Mouse (Mus musculus) limb, embryonic 14.5 days (tissue): ENCODE results near the gene Gpr180. TPM values are rescaled to one million over a fixed set of nuclear protein-coding genes. Genes with fewer than 3 reads are reported as not detected.

Experiments
- ATAC-seq: fragments of 200-750 bp; cut with Nextera tagmentation; 2 replicates; pipeline ENCODE4 v1.8.0; 2017; ENCODE audit warnings: low read depth, moderate number of reproducible peaks, moderate TSS enrichment; ENCODE audit not compliant: low FRiP score
- DNase-seq: peaks from one replicate; pipeline ENCODE4 v3.0.0-alpha.2; 2015; ENCODE audit warnings: low spot score
- H3K27ac ChIP-seq: fragments of 300-500 bp; sonication (generic); replicated peaks from 2 replicates; pipeline ENCODE4 v1.5.1; 2014; ENCODE audit warnings: low read depth, mild to moderate bottlenecking, low read length, moderate library complexity, mixed read lengths
- H3K27me3 ChIP-seq: fragments of 300-500 bp; sonication (generic); 2 replicates; pipeline ENCODE4 v1.6.1; 2014; ENCODE audit warnings: low read length, mixed read lengths; ENCODE audit not compliant: control insufficient read depth, insufficient read depth
- H3K36me3 ChIP-seq: fragments of 300-500 bp; sonication (generic); 2 replicates; pipeline ENCODE4 v1.6.1; 2014; ENCODE audit warnings: mild to moderate bottlenecking, low read length, moderate library complexity, mixed read lengths; ENCODE audit not compliant: control insufficient read depth, insufficient read depth
- H3K4me1 ChIP-seq: fragments of 300-500 bp; sonication (generic); 2 replicates; pipeline ENCODE4 v1.6.1; 2014; ENCODE audit warnings: antibody characterized with exemption, low read length, mixed read lengths; ENCODE audit not compliant: control insufficient read depth, insufficient read depth
- H3K4me2 ChIP-seq: fragments of 300-500 bp; sonication (generic); replicated peaks from 2 replicates; pipeline ENCODE4 v1.6.1; 2014; ENCODE audit warnings: low read depth, mild to moderate bottlenecking, low read length, moderate library complexity; ENCODE audit not compliant: severe bottlenecking
- H3K4me3 ChIP-seq: fragments of 300-500 bp; sonication (generic); replicated peaks from 2 replicates; pipeline ENCODE4 v1.5.1; 2014; ENCODE audit warnings: low read length
- H3K9ac ChIP-seq: fragments of 300-500 bp; sonication (generic); 2 replicates; pipeline ENCODE4 v1.6.1; 2014; ENCODE audit warnings: mild to moderate bottlenecking, low read depth, low read length, moderate library complexity; ENCODE audit not compliant: severe bottlenecking
- H3K9me3 ChIP-seq: fragments of 300-500 bp; sonication (generic); 2 replicates; pipeline ENCODE4 v1.6.1; 2016; ENCODE audit warnings: low read length; ENCODE audit not compliant: control insufficient read depth
- POLR2A ChIP-seq: fragments of 200-500 bp; IDR thresholded peaks from 2 replicates; pipeline ENCODE4 v1.8.0; 2012; ENCODE audit warnings: inconsistent platforms, mild to moderate bottlenecking, moderate library complexity, borderline replicate concordance; ENCODE audit not compliant: insufficient read depth, insufficient read length; ENCODE audit errors: extremely low read depth
- WGBS: fragments of 180-500 bp; shearing (Covaris S2); extraction: QIAGEN DNeasy Blood & Tissue Kit; methylation state at CpG from one replicate; pipeline ENCODE4 v1.1.7; 2014; 5-methylcytosine and 5-hydroxymethylcytosine counted together
- polyA plus RNA-seq, 2 experiments: library from polyadenylated mRNA; depleted of rRNA in 1 of 2; stranded (reverse) in 1 of 2; unstranded in 1 of 2; fragments of >200 nt; fragmentation: Nextera tagmentation in 1 of 2; extraction: Ambion mirVana in 1 of 2; gene quantifications; 2 replicates each; pipeline versions ENCODE4 v1.2.1 to v1.2.3; 2012 to 2014

The Gpr180 gene
- polyA plus RNA-seq, 2 experiments, result 60.8 to 84.5 TPM

- Histone ChIP-seq H3K27me3 (no peaks in the 10 kb centered on the region), H3K27ac (0 out of 2 replicates have a peak overlapping the region, but pooled peaks have one; percentile 41), H3K36me3 (no peaks in the 10 kb centered on the region), H3K4me1 (no peaks in the 10 kb centered on the region), H3K4me3 (peak overlapping the region; percentile 46), H3K9me3 (no peaks in the 10 kb centered on the region), H3K9ac (peak overlapping the region; percentile 60), H3K4me2 (peak overlapping the region; percentile 80)
- ATAC-seq, result peak; percentile 51; the same call in 1 of the 2 replicates
- no peak for TF ChIP-seq POLR2A
- peak; percentile 51 for DNase-seq
- 5% methylated on average over 10 of the region's 10 CpGs for WGBS
Measured at GRCm38 (mm10) chr14:118180711-118181177, 43.8 kb downstream of the Gpr180 start.

- 85% methylated on average over 9 of the region's 9 CpGs for WGBS
- Histone ChIP-seq H3K4me2 (no peak overlapping the region), H3K9me3 (no peaks in the 10 kb centered on the region), H3K9ac (no peak overlapping the region), H3K4me3 (no peak overlapping the region), H3K27ac (no peak overlapping the region), H3K27me3 (peaks cover 8% of the 10 kb centered on the region; the same call in 1 of the 2 replicates), H3K36me3 (no peaks in the 10 kb centered on the region), H3K4me1 (no peaks in the 10 kb centered on the region)
- no peak for ATAC-seq
- DNase-seq, result no peak
- no peak for TF ChIP-seq POLR2A
Measured at GRCm38 (mm10) chr14:118191442-118191841, 54.5 kb downstream of the Gpr180 start.

GRCm38 (mm10) chr14:118193001-118193628 lies 56.2 kb downstream of the Gpr180 start:
- no peak for DNase-seq

GRCm38 (mm10) chr14:118193663-118194062 lies 56.7 kb downstream of the Gpr180 start:
- no peaks in the 10 kb centered on the region for H3K9me3 ChIP-seq
- no peak for TF ChIP-seq POLR2A
- no peak overlapping the region for H3K4me2 ChIP-seq
- H3K36me3 ChIP-seq, result no peaks in the 10 kb centered on the region
- no peaks in the 10 kb centered on the region for H3K4me1 ChIP-seq
- H3K4me3 ChIP-seq, result no peak overlapping the region
- DNase-seq (no peak), ATAC-seq (no peak)
- H3K27me3 ChIP-seq, result peaks cover 8% of the 10 kb centered on the region; the same call in 1 of the 2 replicates
- H3K27ac ChIP-seq, result no peak overlapping the region
- WGBS, result 56% methylated on average over 10 of the region's 10 CpGs
- no peak overlapping the region for H3K9ac ChIP-seq

More at GRCm38 (mm10) chr14:118193001-118193628, 56.2 kb downstream of the Gpr180 start:
- Histone ChIP-seq H3K4me2 (no peak overlapping the region), H3K4me1 (no peaks in the 10 kb centered on the region), H3K9ac (no peak overlapping the region), H3K4me3 (no peak overlapping the region), H3K27me3 (peaks cover 8% of the 10 kb centered on the region; the same call in 1 of the 2 replicates), H3K36me3 (no peaks in the 10 kb centered on the region), H3K27ac (no peak overlapping the region), H3K9me3 (no peaks in the 10 kb centered on the region)
- ATAC-seq, result no peak
- TF ChIP-seq POLR2A, result no peak
- 50% methylated on average over 10 of the region's 10 CpGs for WGBS

- DNase-seq (no peak), ATAC-seq (no peak)
- no peaks in the 10 kb centered on the region for H3K4me1 ChIP-seq
- H3K4me2 ChIP-seq, result no peak overlapping the region
- no peak overlapping the region for H3K4me3 ChIP-seq
- no peaks in the 10 kb centered on the region for H3K9me3 ChIP-seq
- no peak overlapping the region for H3K9ac ChIP-seq
- no peak overlapping the region for H3K27ac ChIP-seq
- TF ChIP-seq POLR2A, result no peak
- peaks cover 8% of the 10 kb centered on the region; the same call in 1 of the 2 replicates for H3K27me3 ChIP-seq
- WGBS, result 64% methylated on average over 13 of the region's 13 CpGs
- no peaks in the 10 kb centered on the region for H3K36me3 ChIP-seq
Measured at GRCm38 (mm10) chr14:118194219-118194914, 57.4 kb downstream of the Gpr180 start.
